Mouse (Mus musculus) small intestine, adult 2 months (tissue): ENCODE results near the gene Smg5.

Experiments
- CTCF ChIP-seq: fragments of 200-500 bp; IDR thresholded peaks from 2 replicates; pipeline ENCODE4 v1.5.1; 2012; ENCODE audit warnings: low read depth, mild to moderate bottlenecking, control low read depth, inconsistent platforms, low read length, moderate library complexity, mixed read lengths; ENCODE audit not compliant: insufficient replicate concordance, insufficient read length; ENCODE audit errors: extremely low read depth
- POLR2A ChIP-seq: fragments of 200-500 bp; IDR thresholded peaks from 2 replicates; pipeline ENCODE4 v1.6.1; 2012; ENCODE audit warnings: low read depth, mild to moderate bottlenecking, control low read depth, inconsistent platforms, low read length, moderate library complexity

- TF ChIP-seq POLR2A, result no peak
- no peak for TF ChIP-seq CTCF
These were observed 1.1 kb upstream of the Smg5 start for GRCm38 (mm10) chr3:88334902-88335435.
